Mouse (Mus musculus) left cerebral cortex, postnatal 36 days (tissue): ENCODE data around the gene Pnma1. TPM values are rescaled to one million over a fixed set of nuclear protein-coding genes. Genes with fewer than 3 reads are reported as not detected.

Source experiments
- DNase-seq, 2 experiments: peaks; one replicate each; pipeline ENCODE4 v3.0.0; 2021 to 2022; ENCODE audit warnings: low spot score in 2 of 2, mixed read lengths in 1 of 2
- intact Hi-C: fragments of 180-260 bp; cut with DNase I; formaldehyde crosslinking; loops from one replicate; pipeline ENCODE4 v1.15.1; 2025
- total RNA-seq, 2 experiments: library from RNA; stranded (reverse); gene quantifications; 2 replicates each; pipeline ENCODE4 v1.2.3; 2021

Gene Pnma1
- total RNA-seq = 1 to 10 TPM; 3.6 to 6.0 TPM

DNA sequence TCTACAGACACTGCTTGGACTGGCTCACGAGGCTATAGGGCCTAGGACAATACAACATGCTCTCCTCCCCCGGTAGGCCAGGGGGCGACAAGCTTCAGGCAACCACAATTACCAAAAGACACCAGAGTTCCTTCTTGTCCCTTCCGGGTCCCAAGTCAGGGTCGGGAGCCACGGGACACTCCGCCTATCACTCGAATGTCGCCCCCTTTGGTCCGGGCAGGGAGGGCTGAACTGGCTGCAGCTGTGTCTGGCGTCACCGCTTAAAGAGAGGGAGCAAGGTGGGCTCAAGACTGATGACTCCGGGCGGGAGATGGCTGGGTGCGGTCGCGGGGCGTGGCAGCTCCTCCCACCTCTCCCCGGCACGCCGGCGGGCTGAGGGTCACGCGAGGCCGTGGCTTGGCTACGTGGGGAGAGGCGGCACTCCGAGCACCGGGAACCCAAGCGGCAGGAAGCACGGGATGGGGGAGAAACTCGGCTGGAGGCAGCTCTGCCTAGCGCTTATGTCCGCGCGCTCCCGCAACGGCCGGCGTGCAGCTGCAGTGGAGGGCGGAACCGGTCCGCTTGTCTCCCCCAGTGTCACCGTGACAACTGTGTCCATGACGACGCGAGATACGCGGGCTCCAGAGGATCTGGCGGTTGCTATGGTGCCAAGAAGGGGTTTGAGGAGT is at the start of gene Pnma1:
Gene Pnma1, minus strand, starts transcription at position 536 of the 668 bp plus-strand sequence.
- intact Hi-C loops = no loop called here
- DNase-seq = peak; percentile 77 to 86

DNA sequence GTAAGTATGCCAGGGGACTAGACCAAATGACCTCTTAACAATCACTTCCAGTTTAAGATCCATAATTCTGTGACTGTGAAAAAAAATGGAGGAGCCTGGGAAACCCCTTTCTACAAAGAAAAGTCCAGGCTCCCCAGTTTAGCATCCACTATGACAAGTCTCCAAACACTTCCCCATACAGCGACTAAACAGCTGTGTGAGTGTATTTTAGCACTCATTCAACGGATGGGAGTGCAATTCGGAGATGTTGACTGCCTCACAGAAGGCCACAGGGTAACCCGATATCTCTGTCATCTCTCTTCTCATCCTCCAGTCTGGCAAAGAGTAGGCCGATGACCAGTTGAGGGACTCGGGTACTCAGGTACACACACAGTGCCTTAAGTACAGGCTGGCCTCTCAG is 46.9 kb upstream of the Pnma1 start:
- intact Hi-C loops = no loop called here
- no peak for DNase-seq

DNA sequence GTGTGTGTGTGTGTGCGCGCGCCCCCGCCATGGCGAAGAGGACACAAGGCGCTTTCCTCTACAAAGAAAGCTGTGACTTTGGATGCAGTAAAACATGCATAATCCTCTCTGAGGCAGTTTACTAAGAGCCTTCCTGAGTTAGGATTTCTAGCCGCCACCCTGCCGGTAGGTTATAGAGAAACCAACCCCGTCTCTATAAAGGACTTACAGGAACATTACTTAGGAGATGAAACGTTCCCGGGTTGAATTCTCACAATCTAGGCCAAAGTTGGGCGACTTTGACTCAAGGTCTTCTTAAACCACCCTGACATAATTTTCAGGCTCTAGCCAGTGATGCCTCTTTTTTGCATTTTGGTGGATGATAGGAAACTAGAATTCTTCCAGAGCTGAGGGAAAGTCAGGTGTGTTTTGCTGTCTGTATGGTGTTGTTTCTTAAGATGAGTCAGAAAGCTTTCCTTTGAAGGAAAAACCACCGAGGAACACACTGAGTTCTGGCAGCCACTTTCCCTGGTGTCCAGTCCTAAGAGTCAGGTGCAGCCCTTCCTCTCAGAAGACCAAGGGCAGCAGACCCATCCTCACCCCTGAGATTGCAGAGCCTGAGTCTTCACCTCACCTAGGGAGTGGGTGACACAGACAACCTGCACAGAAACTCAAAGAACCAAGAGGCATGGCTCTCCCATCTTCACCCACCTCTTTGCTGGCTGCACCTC is 46.3 kb upstream of the Pnma1 start:
- intact Hi-C loops = no loop called here
- DNase-seq = no peak

DNA sequence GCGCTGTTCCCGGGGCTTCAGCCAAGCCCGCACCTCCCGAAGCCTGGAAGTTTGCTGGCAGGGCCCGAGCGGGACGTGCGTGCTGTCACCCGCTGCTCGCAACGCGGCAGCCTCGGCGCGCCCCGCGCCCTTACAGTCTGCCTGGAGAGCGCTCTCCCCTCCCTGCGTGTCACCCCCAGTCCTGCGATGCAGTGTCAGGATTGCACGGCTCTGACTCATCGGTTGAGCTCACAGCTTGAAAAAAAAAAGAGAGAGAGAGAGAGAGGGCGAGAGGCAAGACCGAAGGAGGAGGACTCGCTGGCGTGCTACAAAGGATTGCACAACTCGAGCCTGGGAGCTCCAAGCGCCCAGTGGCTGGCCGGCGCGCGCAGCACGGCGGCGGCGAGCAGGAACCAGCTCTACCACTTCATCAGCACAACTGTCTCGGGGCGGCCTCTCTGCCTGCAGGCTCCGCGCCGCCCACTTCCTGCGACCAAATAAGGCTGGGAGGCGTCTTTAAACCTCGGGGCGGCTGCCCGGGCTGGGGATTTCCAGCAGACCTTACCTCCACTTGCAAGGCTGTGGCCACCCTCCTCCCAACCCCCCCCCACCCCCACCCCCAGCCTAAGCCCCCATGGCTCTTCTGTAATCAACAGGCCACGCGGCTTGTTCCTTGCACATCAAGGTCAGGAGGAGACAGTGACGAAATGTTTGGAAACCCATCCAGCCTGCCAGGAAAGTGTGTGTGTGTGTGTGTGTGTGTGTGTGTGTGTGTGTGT is 45.5 kb upstream of the Pnma1 start:
- intact Hi-C loops = loop anchor here (1.0 kb wide), 1 partner anchor 24 kb away; the partner anchor contains the start of gene Elmsan1
- peak; percentile 90 to 92 for DNase-seq

DNA sequence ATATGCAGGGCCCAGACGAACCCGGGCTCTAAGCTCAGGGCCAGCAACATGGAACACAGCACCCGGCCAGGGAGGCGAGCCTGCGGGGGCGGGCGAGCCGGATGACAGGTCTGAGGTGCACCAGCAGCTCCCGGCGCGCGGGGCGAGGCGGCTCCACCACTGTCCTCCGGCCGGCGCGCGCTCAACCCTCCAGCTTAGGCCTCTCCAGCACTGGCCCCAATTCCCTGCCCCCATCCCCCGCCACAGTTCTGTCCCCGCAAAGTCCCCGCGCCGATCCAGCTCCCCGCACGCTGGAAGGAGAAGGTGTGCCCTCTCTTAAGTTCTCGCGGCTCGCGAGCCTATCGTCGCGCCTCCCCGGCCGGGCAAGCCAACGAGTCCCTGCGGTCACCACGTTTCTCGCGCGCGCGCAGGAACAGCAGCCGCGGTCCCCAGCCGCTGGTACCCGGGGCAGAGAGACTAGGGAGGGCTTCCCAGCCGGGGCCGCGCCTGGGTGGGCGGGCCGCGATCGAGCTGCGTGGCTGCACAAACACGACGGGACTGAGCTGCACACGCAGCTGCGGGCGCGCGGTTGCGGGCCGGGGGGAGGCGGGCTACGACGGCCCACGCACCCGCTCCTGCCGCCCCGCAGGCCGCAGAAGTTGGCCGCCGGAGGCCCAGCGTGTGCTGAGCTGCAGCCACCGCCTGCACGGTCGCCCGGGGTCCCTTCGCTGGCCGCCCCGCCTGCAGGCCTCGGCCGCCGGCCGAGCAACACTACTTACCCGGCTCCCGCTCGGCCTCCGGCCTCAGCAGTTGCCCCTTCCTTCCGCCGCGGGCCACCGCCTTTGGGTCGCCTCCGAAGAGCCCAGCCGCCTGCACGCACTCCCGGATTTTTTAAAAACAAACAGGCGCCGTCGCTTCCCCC is 44.7 kb upstream of the Pnma1 start:
- intact Hi-C loops = loop anchor here (1.0 kb wide), 1 partner anchor 25 kb away; the partner anchor contains the start of gene Elmsan1
- peak; percentile 69 to 76 for DNase-seq

DNA sequence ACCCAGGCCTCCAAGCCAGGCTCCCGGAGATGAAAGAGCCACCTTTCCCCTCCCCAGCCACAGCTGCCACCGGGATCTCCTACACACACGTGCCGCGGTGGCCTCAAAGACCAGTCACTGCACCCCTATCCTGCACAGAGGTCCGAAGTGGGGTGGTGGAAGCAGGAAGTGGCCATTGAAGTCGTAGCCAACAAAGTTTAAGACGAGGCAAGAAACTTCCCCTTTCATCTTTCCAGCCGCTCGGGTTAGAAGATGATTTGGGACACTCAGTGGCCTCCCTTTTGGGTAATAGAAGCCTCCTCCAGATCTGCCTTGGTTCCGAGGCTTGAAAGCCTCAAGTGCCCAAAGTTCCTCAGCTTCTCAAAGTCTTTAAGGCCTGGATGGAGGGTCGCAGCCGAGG is 44.0 kb upstream of the Pnma1 start:
- DNase-seq = no peak
- intact Hi-C loops = no loop called here

DNA sequence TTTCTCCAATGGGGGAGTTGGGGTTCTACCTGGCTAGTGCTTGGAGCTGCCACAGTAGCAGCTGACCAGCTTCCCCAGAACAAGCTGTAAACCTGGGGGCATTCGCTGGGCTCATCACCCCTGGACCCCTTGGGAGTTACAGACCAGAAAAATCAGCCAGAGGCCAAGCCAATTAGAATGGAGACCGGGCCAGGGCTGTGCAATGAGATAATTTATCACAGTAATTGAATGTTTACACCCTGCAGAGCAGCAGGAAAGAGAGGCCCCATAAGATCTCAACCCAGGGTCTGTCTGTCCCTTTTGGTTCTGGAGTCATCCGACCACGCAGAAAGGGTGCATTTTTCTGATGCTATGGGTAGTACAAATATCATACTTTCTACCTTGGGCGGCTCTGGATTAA is 43.5 kb upstream of the Pnma1 start:
- DNase-seq = no peak
- intact Hi-C loops = no loop called here

DNA sequence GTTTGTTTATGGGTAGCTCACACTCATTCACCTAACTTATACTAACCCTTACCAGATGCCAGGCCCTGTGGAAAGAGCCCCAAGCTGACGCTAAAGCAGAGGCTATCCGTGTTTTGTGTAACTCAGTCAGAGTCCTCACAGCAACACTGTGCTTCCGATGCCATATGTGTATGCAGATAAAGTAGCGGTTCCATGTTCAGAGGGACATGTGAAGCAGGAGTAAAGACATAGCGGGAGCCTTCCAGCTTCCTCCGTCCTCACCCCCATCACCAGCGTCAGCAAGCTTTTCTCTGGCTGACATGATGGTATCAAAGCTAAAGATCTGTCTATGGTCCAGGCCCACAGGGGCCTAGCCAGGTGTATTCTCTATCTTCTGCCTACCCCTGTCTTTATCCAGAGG is 42.9 kb upstream of the Pnma1 start:
- DNase-seq = no peak
- intact Hi-C loops = no loop called here

DNA sequence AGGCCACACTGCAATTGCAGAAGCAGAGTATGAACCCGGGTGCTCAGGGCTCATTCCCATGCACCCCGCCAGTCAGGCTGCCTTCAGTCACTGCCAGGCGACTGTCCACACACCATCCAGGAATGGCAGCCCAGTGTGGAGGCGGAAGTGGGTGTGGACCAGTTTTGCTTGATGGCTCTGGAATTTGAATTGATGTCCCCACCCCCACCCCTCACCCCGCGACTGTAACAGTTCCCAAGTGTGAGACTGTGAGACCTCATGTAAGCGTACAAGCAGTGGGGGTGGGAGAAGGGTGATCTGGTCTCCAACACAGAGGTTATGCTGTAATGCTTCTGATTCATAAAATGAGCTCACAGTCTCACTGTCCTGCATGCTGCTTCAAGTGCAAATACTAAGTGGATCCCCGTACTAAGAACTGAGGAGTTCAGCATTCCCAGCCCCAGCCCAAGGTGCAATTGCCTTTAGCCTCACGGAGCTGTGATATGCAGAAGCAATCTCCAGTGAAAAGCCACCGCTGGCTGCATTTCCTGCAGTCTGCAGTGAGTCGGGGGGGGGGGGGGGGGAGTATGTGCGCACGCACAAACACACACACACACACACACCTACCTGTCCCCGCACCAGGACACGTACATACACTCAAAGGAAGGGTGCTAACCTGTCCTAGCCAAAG is 42.0 kb upstream of the Pnma1 start:
- DNase-seq = no peak
- intact Hi-C loops = no loop called here

DNA sequence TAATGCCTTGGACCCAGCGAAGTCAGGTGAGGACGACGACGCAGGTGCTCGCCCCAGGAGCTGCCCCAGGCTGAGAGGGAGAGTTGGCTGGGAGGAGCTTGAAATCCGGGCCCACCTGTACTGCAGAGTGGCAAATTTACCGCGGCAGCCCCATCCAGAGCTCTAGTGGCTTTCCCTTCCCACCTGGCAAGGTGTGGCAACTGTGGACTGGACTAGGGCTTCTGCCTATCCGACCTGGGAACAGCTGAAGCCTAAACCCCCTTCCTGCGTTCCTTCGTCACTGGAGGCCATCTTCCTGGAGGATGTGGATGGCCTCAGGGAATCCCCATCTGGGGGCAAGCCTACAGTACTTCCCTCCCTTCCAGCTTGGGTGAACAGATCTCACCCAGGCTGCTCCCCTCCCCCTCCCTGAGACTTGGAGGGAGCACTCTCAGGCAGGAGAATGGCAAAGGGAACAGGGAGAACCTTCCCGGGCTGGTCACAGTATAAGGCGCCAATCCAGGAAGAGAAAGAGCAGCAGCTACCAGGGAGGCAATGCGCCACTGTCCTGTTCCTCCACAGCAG is 40.7 kb upstream of the Pnma1 start:
- intact Hi-C loops = no loop called here
- no peak for DNase-seq

DNA sequence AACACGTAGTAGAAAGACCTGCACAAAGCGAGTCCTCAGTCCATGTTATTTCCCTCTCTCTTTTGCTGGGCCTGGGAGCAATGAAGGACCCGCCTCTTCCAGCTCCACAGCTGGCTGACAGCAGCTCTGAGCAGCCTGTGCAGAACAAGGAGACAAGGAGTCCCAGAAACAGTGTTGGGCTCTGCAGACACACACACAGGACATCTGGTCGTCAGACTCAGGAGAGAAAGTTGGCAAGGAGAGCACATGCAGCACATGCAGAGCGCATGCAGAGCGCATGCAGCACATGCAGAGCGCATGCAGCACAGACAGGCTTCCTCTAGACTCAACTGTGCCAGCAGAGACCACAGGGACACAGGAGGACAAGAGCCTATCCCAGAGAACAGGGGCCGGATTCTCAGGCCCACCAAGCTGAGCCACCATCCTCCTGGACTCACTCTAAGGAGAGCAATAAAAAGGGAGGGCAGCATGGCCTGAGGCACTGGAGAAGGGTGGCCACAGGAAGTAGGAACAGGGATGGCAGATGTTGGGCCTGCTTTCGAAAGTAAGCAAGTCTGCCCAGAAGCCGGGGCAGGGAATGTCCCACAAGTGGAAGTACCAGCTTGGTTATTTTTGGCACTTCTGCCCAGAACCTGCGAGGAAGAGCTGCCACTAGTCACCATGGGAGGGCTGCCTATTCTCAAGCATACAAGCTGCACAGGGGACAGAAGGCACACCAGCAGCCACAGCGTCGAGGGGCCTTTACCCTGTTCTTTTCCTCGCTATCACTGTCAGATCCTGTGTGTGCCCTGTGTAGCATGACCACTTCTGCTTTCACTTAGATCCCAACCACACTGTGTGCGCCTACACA is 39.7 kb upstream of the Pnma1 start:
- no peak for DNase-seq
- intact Hi-C loops = no loop called here

DNA sequence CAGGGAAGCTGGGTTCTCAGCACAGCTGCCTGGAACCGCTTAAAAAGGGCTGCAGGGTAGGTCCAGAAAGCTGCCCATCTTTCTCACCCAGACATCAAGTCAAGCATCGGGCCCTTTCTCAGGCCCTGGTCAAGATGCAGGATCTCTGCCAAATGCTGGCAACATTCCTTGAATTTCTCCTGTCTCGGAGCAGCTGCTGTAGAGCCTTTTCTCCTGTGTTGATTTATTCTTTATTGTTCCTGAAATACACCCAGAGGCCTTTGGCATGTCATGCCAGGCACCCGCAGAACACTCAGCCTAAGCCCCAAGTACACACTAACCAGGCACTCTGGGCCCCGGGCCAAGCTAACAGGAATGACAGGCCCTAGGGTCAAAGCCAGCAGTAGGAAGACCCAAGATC is 38.7 kb upstream of the Pnma1 start:
- intact Hi-C loops = no loop called here
- DNase-seq = no peak

DNA sequence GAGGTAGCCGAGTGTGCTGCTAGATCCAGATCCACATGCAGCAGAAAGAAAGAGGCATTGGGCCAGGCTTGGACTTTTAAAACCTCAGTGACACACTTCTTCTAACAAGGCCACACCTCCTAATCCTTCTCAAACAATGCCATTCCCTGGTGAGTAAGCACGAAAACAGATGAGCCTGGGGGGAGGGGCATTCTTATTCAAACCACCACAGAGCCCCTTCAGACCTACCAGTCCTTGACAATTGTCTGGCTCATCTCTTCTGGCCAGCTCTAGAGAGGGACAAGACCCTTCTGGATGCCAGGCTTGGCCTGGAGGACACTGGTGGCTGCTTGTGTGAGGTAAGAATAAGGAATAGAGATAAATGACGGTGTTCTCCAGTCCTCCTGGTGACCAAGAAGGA is 38.2 kb upstream of the Pnma1 start:
- DNase-seq = no peak
- intact Hi-C loops = no loop called here

DNA sequence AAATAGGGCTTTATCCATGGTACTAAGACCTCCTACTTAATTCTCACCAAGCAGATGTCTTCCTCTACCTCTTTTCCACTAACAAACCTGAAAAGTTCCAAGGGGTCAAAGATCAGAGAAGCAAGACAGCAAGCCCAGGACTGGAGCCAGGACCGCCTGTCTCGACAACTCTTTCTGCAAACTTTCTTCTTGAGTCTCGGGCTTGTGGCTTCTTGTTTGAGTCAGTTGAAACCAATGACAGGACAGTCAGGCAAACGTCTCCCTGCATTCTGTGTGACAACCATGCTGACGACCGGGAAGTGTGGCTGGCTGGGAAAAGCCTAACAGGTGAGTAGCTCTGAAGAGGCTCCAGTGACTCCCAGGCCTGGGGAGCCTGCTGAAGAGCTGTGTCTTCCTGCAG is 37.3 kb upstream of the Pnma1 start:
- intact Hi-C loops = no loop called here
- DNase-seq = no peak

DNA sequence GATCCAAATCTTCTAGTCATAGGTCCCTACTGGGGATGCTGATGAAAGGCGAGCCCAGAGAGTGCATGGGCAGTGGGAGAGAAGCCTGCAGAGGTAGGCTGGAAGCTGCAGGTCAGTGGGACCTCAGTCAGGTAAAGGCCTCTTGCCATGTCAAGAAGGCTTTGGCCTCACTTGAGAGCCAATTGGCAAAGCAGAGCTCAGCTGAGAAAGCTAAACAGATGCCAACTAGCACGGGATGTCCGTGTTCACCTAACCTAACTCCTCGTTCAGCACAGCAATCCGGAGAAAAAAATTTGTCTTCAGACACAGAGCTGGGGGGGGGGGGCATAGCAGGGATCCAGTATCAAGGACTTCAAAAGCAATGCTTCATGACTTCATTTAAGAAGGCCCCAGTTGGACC is 36.7 kb upstream of the Pnma1 start:
- intact Hi-C loops = no loop called here
- no peak for DNase-seq

DNA sequence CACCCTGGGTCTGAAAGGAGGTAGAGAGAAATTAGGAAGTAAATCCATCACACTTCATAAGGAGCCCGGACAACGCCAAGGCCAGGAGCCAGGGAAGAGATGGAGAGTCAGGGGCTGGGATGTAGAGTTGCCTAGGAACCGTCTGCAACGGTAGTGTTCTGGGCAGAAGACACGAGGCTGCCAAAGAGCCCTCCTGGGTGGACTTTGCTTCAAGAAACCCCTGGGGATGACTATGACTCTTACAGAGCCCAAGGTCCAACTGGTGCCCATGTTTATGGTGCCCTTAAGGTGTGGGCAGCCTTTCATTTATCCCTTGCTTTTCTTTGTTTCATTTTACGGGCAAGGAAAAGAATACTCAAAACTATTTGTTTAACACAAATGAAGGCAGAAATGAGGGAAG is 33.7 kb upstream of the Pnma1 start:
- intact Hi-C loops = no loop called here
- DNase-seq = no peak

DNA sequence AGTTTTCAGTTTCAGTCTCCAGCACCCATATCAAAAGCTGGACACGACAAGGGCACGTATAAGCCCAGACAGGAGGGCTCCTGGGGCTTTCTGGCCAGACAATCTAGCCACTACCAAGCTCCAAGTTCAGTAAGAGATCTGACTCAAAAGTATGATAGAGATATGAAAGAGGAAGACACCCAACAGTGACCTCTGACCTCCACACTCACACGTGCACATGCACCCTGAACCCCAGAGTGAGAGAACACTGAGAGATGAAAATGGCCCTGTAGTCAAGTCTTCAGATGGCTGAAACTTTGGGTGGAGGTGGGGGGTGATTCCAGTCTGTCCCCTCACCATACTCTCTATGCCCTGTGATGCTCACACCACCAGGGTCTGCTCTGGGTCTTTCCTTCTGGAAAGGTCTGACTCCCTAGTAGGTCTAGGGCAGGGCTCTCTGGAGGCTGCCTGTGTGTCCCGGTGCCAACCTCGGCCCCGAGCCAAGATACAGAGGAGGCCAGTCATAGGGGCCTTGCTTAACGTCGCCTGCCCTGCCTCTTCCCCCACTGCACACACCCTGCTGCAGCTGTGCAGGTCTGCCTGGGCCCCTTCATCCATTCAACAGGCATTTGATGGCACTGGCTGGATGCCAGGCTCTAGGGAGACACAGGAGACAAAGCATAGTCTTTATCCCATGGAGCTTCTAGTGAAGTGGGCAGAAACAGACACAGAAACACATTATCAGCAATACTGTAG is 32.6 kb upstream of the Pnma1 start:
- no peak for DNase-seq
- intact Hi-C loops = no loop called here
